Mouse (Mus musculus) hindbrain, embryonic 14.5 days (tissue): ENCODE measurements around the gene Svopl. TPM values are rescaled to one million over a fixed set of nuclear protein-coding genes. Genes with fewer than 3 reads are reported as not detected.
A peak's percentile ranks its signal among the peaks of the same experiment; 100 is the strongest.

Experiments used
- ATAC-seq: fragments of 200-750 bp; cut with Nextera tagmentation; 2 replicates; pipeline ENCODE4 v1.8.0; 2017; ENCODE audit warnings: moderate number of reproducible peaks, mild to moderate bottlenecking, moderate TSS enrichment, moderate library complexity; ENCODE audit not compliant: low FRiP score
- DNase-seq: peaks from one replicate; pipeline ENCODE4 v3.0.0-alpha.2; 2015; ENCODE audit warnings: low spot score
- H3K27ac ChIP-seq: fragments of 300-500 bp; sonication (generic); 2 replicates; pipeline ENCODE4 v1.5.1; 2014; ENCODE audit warnings: mild to moderate bottlenecking, moderate library complexity
- H3K27me3 ChIP-seq: fragments of 300-500 bp; sonication (generic); 2 replicates; pipeline ENCODE4 v1.6.1; 2014; ENCODE audit warnings: mild to moderate bottlenecking, low read length, mixed read lengths; ENCODE audit not compliant: control insufficient read depth, insufficient read depth
- H3K36me3 ChIP-seq: fragments of 300-500 bp; sonication (generic); replicated peaks from 2 replicates; pipeline ENCODE4 v1.6.1; 2014; ENCODE audit not compliant: control insufficient read depth, insufficient read depth
- H3K4me1 ChIP-seq: fragments of 300-500 bp; sonication (generic); replicated peaks from 2 replicates; pipeline ENCODE4 v1.6.1; 2014; ENCODE audit warnings: antibody characterized with exemption, low read length, mixed read lengths; ENCODE audit not compliant: control insufficient read depth, insufficient read depth
- H3K4me2 ChIP-seq: fragments of 300-500 bp; sonication (generic); replicated peaks from 2 replicates; pipeline ENCODE4 v1.6.1; 2014; ENCODE audit warnings: mild to moderate bottlenecking, moderate library complexity
- H3K4me3 ChIP-seq: fragments of 300-500 bp; sonication (generic); replicated peaks from 2 replicates; pipeline ENCODE4 v1.5.1; 2014; ENCODE audit warnings: mild to moderate bottlenecking, low read length
- H3K9ac ChIP-seq: fragments of 300-500 bp; sonication (generic); 2 replicates; pipeline ENCODE4 v1.6.1; 2014
- H3K9me3 ChIP-seq: fragments of 300-500 bp; sonication (generic); 2 replicates; pipeline ENCODE4 v1.6.1; 2016; ENCODE audit warnings: low read length; ENCODE audit not compliant: control insufficient read depth
- WGBS: fragments of 180-500 bp; shearing (Covaris S2); extraction: QIAGEN DNeasy Blood & Tissue Kit; methylation state at CpG from one replicate; pipeline ENCODE4 v1.1.7; 2014; 5-methylcytosine and 5-hydroxymethylcytosine counted together
- polyA plus RNA-seq: library from polyadenylated mRNA; unstranded; fragments of >200 nt; fragmentation: Nextera tagmentation; extraction: Ambion mirVana; gene quantifications from 2 replicates; pipeline ENCODE4 v1.2.1, GENCODE M21; 2014

The Svopl gene
- polyA plus RNA-seq, 1 experiment from 2014 or later, result 1.6 TPM

GRCm38 (mm10) chr6:38048003-38048402, 1.2 kb upstream of the Svopl start:
- no peak for ATAC-seq
- H3K9ac ChIP-seq, result no peak overlapping the region
- no peaks in the 10 kb centered on the region for H3K4me1 ChIP-seq
- 80% methylated on average over 4 of the region's 4 CpGs for WGBS
- no peak overlapping the region for H3K27ac ChIP-seq
- no peak for DNase-seq
- H3K9me3 ChIP-seq, result no peaks in the 10 kb centered on the region
- no peaks in the 10 kb centered on the region for H3K36me3 ChIP-seq
- H3K4me2 ChIP-seq, result no peak overlapping the region
- no peak overlapping the region for H3K4me3 ChIP-seq
- H3K27me3 ChIP-seq, result no peaks in the 10 kb centered on the region

DNA sequence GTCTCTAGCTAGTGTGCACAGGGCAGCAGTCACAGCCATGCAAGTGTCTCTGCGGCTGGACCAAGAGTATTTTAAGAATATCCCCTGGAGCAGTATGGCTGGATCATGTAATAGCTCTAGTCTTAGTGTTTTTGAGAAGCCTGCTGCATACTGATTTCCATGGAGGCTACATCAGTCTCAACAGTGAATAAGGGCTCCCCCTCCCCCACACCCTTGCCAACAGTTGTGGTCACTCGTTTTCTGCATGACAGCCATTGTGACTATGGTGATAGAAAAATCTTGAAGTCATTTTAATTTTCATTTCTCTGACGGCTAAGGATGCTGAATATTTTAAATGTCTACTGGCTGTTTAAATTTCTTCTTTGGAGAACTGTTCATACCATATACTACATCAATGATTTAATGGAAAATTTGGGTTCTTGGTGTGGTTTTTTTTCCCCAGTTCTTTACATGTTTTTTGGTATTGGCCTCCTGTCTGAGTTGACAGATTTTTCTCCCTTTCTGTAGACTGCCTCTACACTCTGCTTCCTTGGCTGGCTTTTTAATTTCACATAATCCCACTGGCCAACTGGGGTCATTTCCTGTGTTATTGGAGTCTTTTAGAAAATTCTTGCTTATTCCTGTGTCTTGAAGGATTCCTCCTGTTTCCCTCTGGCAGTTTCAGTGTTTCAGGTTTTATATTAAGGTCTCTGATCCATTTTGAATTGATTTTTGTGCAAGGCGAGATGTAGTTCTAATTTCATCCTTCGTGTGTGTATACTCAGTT, 13.8 kb downstream of the Svopl start:
- H3K27ac ChIP-seq, result no peak overlapping the region
- no peaks in the 10 kb centered on the region for H3K27me3 ChIP-seq
- ATAC-seq (no peak), DNase-seq (no peak)
- H3K36me3 ChIP-seq, result no peaks in the 10 kb centered on the region
- H3K4me2 ChIP-seq, result no peak overlapping the region
- no peak overlapping the region for H3K4me3 ChIP-seq
- no peak overlapping the region for H3K9ac ChIP-seq
- 63% methylated on average over 5 of the region's 5 CpGs for WGBS
- H3K4me1 ChIP-seq, result peaks cover 9% of the 10 kb centered on the region
- no peaks in the 10 kb centered on the region for H3K9me3 ChIP-seq

DNA sequence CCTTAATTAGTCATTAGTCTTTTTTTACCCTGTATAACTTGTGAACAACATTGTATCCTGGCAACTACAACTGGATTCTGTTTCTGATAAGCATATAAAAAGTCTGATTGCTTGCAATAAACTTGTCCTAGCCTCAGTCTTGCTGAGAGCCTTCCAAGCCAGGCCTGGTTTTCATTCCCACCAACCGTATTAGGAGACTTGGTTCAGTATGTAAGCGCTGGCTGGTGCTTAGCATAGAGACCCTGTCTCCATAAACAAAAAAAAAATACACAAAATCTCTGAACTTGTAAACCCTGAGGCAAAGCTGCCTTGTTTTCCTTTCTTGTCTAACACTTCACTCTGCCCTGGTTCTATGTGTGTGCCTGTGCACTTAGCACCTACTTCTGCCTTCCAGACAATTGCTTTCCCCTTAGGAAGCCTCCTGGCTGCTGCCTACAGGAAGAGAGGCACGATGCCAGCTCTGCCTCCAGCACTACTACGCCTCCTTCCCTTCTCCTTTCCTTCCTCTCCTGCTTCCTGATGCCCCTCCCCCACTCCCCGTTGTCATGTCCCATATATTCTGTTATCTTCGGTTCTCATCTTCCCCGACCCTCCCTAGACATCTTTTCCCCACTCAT, 14.8 kb downstream of the Svopl start:
- H3K27me3 ChIP-seq, result no peaks in the 10 kb centered on the region
- no peaks in the 10 kb centered on the region for H3K36me3 ChIP-seq
- H3K9ac ChIP-seq, result no peak overlapping the region
- ATAC-seq (no peak), DNase-seq (no peak)
- H3K27ac ChIP-seq, result no peak overlapping the region
- H3K4me3 ChIP-seq, result no peak overlapping the region
- H3K4me2 ChIP-seq, result no peak overlapping the region
- H3K4me1 ChIP-seq, result peaks cover 9% of the 10 kb centered on the region
- 61% methylated on average over 7 of the region's 7 CpGs for WGBS
- no peaks in the 10 kb centered on the region for H3K9me3 ChIP-seq

DNA sequence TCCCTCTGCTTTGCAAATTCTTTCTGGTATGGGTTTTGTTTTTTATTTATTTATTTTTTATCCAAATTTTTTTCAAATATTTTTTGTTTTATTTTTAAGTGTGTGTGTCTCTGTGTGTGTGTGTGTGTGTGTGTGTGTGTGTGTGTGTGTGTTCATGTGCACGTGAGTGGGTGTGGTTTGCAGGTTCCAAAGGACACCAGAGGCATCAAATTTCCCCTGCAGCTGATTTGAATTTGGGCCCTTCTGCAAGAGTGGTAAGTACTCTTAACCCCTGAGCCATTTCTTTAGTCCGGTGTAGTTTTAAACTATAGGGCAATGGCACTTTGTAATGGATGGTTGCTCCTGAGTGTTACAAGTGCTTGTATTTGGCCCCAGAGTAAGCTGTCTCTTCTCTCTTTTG, 18.6 kb downstream of the Svopl start:
- Histone ChIP-seq H3K4me3 (no peak overlapping the region), H3K9me3 (no peaks in the 10 kb centered on the region), H3K27me3 (no peaks in the 10 kb centered on the region), H3K9ac (no peak overlapping the region), H3K4me1 (peaks cover 9% of the 10 kb centered on the region), H3K36me3 (no peaks in the 10 kb centered on the region), H3K27ac (no peak overlapping the region), H3K4me2 (no peak overlapping the region)
- ATAC-seq (no peak), DNase-seq (no peak)
- 80% methylated on average over 2 of the region's 2 CpGs for WGBS

GRCm38 (mm10) chr6:38027771-38028170, 19.0 kb downstream of the Svopl start:
- ATAC-seq (no peak), DNase-seq (no peak)
- no peaks in the 10 kb centered on the region for H3K9me3 ChIP-seq
- H3K27me3 ChIP-seq, result no peaks in the 10 kb centered on the region
- 43% methylated on average over 1 of the region's 1 CpGs for WGBS
- peaks cover 7% of the 10 kb centered on the region for H3K4me1 ChIP-seq
- no peak overlapping the region for H3K27ac ChIP-seq
- no peak overlapping the region for H3K4me2 ChIP-seq
- H3K9ac ChIP-seq, result no peak overlapping the region
- no peaks in the 10 kb centered on the region for H3K36me3 ChIP-seq
- no peak overlapping the region for H3K4me3 ChIP-seq

- Histone ChIP-seq H3K27ac (no peak overlapping the region), H3K9me3 (no peaks in the 10 kb centered on the region), H3K4me1 (no peaks in the 10 kb centered on the region), H3K4me2 (no peak overlapping the region), H3K27me3 (no peaks in the 10 kb centered on the region), H3K9ac (no peak overlapping the region), H3K36me3 (no peaks in the 10 kb centered on the region), H3K4me3 (no peak overlapping the region)
- ATAC-seq (no peak), DNase-seq (no peak)
- 47% methylated on average over 7 of the region's 7 CpGs for WGBS
These were observed 23.5 kb downstream of the Svopl start for GRCm38 (mm10) chr6:38023284-38023683.

DNA sequence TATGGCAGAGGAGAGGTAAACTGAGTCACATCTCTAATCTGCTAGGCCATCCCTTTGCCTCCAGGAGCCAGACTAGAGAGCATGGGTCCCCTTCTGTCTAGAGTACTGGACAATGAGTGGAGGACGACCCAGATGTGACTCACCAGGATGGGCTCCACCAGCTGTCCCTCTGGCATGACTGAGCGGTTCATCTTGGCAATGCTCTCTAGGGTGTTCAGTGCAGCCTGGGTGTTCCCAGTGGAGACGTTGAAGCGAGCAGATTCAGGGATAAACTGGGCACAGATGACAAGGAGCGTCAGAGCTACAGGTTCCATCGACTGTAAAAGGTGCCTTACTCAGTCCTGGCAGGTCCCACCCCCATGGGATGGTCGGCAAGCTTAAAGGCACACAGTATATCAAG, 25.4 kb downstream of the Svopl start:
- Histone ChIP-seq H3K4me1 (no peaks in the 10 kb centered on the region), H3K4me3 (no peak overlapping the region), H3K9ac (no peak overlapping the region), H3K27ac (no peak overlapping the region), H3K27me3 (no peaks in the 10 kb centered on the region), H3K9me3 (no peaks in the 10 kb centered on the region), H3K36me3 (no peaks in the 10 kb centered on the region), H3K4me2 (no peak overlapping the region)
- WGBS, result 85% methylated on average over 7 of the region's 7 CpGs
- no peak for ATAC-seq
- no peak for DNase-seq

DNA sequence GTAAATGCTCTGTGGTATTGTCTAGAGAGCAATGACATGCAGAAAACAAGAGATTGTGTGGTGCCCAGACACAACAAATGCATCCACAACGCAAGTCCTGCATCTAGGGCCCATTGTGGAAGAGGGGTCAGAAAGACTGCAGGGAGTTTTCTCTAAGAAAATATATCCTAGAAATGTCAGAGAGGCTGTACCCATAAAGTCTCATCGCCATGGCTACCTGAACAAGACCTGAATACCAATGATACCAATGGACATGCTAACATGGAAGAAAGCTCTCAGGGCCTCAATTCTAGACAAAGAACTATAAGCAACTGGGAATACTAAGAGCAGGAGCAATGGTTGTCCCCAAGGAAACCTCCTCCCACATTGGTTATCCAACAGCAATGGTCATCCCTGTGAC, 34.0 kb downstream of the Svopl start:
- Histone ChIP-seq H3K27me3 (no peaks in the 10 kb centered on the region), H3K4me3 (no peak overlapping the region), H3K4me2 (no peak overlapping the region), H3K4me1 (no peaks in the 10 kb centered on the region), H3K9ac (no peak overlapping the region), H3K9me3 (no peaks in the 10 kb centered on the region), H3K36me3 (no peaks in the 10 kb centered on the region), H3K27ac (0 out of 2 replicates have a peak overlapping the region, but pooled peaks have one; percentile 7)
- DNase-seq (peak; percentile 50), ATAC-seq (no peak)
- 64% methylated on average over 2 of the region's 2 CpGs for WGBS

- Histone ChIP-seq H3K36me3 (no peaks in the 10 kb centered on the region), H3K9ac (no peak overlapping the region), H3K4me3 (no peak overlapping the region), H3K9me3 (no peaks in the 10 kb centered on the region), H3K27me3 (no peaks in the 10 kb centered on the region), H3K4me1 (no peaks in the 10 kb centered on the region), H3K4me2 (no peak overlapping the region), H3K27ac (no peak overlapping the region)
- ATAC-seq (peak; percentile 57), DNase-seq (peak; percentile 75)
- WGBS, result 10% methylated on average over 6 of the region's 6 CpGs
These were observed 39.3 kb downstream of the Svopl start for GRCm38 (mm10) chr6:38007459-38007858.
